Mouse (Mus musculus) forebrain, postnatal 0 days (tissue): ENCODE data around the gene Snai1. TPM values are rescaled to one million over a fixed set of nuclear protein-coding genes. Genes with fewer than 3 reads are reported as not detected.

Source experiments
- ATAC-seq: fragments of 200-750 bp; cut with Nextera tagmentation; 2 replicates; pipeline ENCODE4 v1.8.0; 2017; ENCODE audit warnings: mild to moderate bottlenecking, moderate library complexity
- DNase-seq: peaks from one replicate; pipeline ENCODE4 v3.0.0-alpha.2; 2015
- H3K27ac ChIP-seq: fragments of 300-500 bp; sonication (generic); 2 replicates; pipeline ENCODE4 v1.5.1; 2014; ENCODE audit warnings: low read depth, mild to moderate bottlenecking, antibody characterized with exemption, low read length, moderate library complexity, mixed read lengths
- H3K27me3 ChIP-seq: fragments of 300-500 bp; sonication (generic); 2 replicates; pipeline ENCODE4 v1.6.1; 2014; ENCODE audit warnings: mild to moderate bottlenecking, low read length, mixed read lengths; ENCODE audit not compliant: insufficient read depth
- H3K36me3 ChIP-seq: fragments of 300-500 bp; sonication (generic); 2 replicates; pipeline ENCODE4 v1.6.1; 2014; ENCODE audit warnings: mild to moderate bottlenecking, moderate library complexity; ENCODE audit not compliant: insufficient read depth
- H3K4me1 ChIP-seq: fragments of 300-500 bp; sonication (generic); 2 replicates; pipeline ENCODE4 v1.6.1; 2014; ENCODE audit warnings: antibody characterized with exemption; ENCODE audit not compliant: insufficient read depth
- H3K4me2 ChIP-seq: fragments of 300-500 bp; sonication (generic); 2 replicates; pipeline ENCODE4 v1.6.1; 2014; ENCODE audit warnings: low read depth, mild to moderate bottlenecking, moderate library complexity
- H3K4me3 ChIP-seq: fragments of 300-500 bp; sonication (generic); 2 replicates; pipeline ENCODE4 v1.5.1; 2014; ENCODE audit warnings: low read depth, low read length, mixed read lengths
- H3K9ac ChIP-seq: fragments of 300-500 bp; sonication (generic); 2 replicates; pipeline ENCODE4 v1.6.1; 2014; ENCODE audit warnings: mild to moderate bottlenecking
- H3K9me3 ChIP-seq: fragments of 300-500 bp; sonication (generic); 2 replicates; pipeline ENCODE4 v1.6.1; 2016; ENCODE audit warnings: low read length
- CTCF ChIP-seq: sonication (generic); IDR thresholded peaks from 2 replicates; pipeline ENCODE4 v1.5.1; 2016; ENCODE audit warnings: antibody characterized with exemption, control low read depth, low read depth
- WGBS: fragments of 180-500 bp; shearing (Covaris S2); extraction: QIAGEN DNeasy Blood & Tissue Kit; methylation state at CpG from one replicate; pipeline ENCODE4 v1.1.7; 2014; 5-methylcytosine and 5-hydroxymethylcytosine counted together
- polyA plus RNA-seq: library from polyadenylated mRNA; unstranded; fragments of >200 nt; fragmentation: Nextera tagmentation; extraction: Ambion mirVana; gene quantifications from 2 replicates; pipeline ENCODE4 v1.2.1, GENCODE M21; 2015
- total RNA-seq: library from RNA; depleted of rRNA; stranded (reverse); fragments of >200 nt; gene quantifications from 2 replicates; pipeline ENCODE4 v1.2.3, GENCODE M21; 2014; rRNA removed

Snai1 gene
- total and polyA plus RNA-seq, 2 experiments from 2014 or later = 1.4 to 4.4 TPM

- no peaks in the 10 kb centered on the region for H3K36me3 ChIP-seq
- 51% methylated on average over 10 of the region's 10 CpGs for WGBS
- no peaks in the 10 kb centered on the region for H3K4me1 ChIP-seq
- H3K4me2 ChIP-seq = no peak overlapping the region
- no peaks in the 10 kb centered on the region for H3K9me3 ChIP-seq
- no peak for TF ChIP-seq CTCF
- H3K4me3 ChIP-seq = no peak overlapping the region
- ATAC-seq (no peak), DNase-seq (no peak)
- no peak overlapping the region for H3K9ac ChIP-seq
- no peaks in the 10 kb centered on the region for H3K27me3 ChIP-seq
- no peak overlapping the region for H3K27ac ChIP-seq
Observed at GRCm38 (mm10) chr2:167583161-167583952, 45.4 kb downstream of the Snai1 start.

DNA sequence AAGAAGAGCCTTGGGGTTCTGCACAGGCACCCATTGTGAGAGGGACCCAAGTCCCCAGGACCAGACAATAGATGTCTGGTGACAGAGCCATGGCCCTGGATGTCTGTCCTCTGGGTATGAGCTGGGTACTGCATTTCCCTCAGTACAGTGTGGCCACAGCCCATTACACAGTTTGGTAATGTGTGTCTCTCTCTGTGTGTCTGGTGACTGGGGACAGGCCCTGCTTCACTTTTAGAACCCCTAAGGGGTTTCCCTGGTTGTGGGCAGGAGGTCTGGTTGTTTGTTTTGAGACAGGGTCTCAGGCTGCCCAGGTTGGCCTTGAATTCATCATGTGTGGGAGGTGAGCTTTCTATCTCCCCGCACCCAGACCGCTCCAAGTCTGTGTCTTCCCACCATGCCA is 47.3 kb downstream of the Snai1 start:
- H3K4me2 ChIP-seq = no peak overlapping the region
- WGBS = 88% methylated on average over 2 of the region's 2 CpGs
- no peaks in the 10 kb centered on the region for H3K36me3 ChIP-seq
- no peaks in the 10 kb centered on the region for H3K4me1 ChIP-seq
- no peaks in the 10 kb centered on the region for H3K9me3 ChIP-seq
- H3K4me3 ChIP-seq = no peak overlapping the region
- no peaks in the 10 kb centered on the region; the same call in 1 of the 2 replicates for H3K27me3 ChIP-seq
- H3K27ac ChIP-seq = no peak overlapping the region
- no peak for ATAC-seq
- DNase-seq = no peak
- H3K9ac ChIP-seq = no peak overlapping the region
- no peak for TF ChIP-seq CTCF

GRCm38 (mm10) chr2:167586041-167586440 is 48.0 kb downstream of the Snai1 start:
- DNase-seq (no peak), ATAC-seq (no peak)
- no peak overlapping the region for H3K27ac ChIP-seq
- H3K27me3 ChIP-seq = no peaks in the 10 kb centered on the region; the same call in 1 of the 2 replicates
- 35% methylated on average over 8 of the region's 8 CpGs for WGBS
- TF ChIP-seq CTCF = no peak
- no peak overlapping the region for H3K9ac ChIP-seq
- H3K4me3 ChIP-seq = no peak overlapping the region
- no peaks in the 10 kb centered on the region for H3K9me3 ChIP-seq
- no peaks in the 10 kb centered on the region for H3K4me1 ChIP-seq
- no peaks in the 10 kb centered on the region for H3K36me3 ChIP-seq
- no peak overlapping the region for H3K4me2 ChIP-seq

GRCm38 (mm10) chr2:167586976-167587375 is 49.0 kb downstream of the Snai1 start:
- Histone ChIP-seq H3K4me3 (no peak overlapping the region), H3K27ac (no peak overlapping the region), H3K27me3 (no peaks in the 10 kb centered on the region; the same call in 1 of the 2 replicates), H3K9ac (no peak overlapping the region), H3K36me3 (no peaks in the 10 kb centered on the region), H3K4me2 (no peak overlapping the region), H3K9me3 (no peaks in the 10 kb centered on the region), H3K4me1 (no peaks in the 10 kb centered on the region)
- WGBS = 36% methylated on average over 9 of the region's 9 CpGs
- TF ChIP-seq CTCF = no peak
- DNase-seq (no peak), ATAC-seq (no peak)

DNA sequence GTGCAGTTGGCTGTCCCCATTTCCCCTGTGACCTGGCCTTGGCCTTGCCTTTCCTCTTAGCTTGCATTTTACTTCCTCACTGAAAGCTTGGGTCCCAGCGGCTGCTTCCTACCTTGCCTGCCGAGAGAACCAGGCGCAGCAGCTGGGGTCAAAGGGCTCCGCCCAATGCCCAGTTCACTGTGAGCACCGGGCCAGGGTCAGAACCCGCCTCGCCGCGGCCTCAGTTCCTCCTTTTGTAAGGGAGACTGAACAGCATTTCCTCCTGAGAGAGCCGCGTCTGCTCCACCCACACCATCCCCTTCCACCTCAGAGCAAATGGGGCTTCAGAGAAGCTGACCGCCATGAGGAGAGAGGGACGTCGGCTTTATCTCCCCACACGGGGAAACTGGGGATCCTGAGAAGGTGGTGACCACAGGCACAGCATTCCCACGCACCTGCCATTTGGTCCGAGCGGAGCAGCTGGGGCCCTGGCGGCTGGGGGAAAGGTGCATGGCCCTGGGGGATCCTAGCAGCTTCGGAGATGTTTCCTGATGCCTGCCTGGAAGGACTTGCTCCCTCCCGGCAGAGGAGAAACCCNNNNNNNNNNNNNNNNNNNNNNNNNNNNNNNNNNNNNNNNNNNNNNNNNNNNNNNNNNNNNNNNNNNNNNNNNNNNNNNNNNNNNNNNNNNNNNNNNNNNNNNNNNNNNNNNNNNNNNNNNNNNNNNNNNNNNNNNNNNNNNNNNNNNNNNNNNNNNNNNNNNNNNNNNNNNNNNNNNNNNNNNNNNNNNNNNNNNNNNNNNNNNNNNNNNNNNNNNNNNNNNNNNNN is 51.0 kb downstream of the Snai1 start:
- Histone ChIP-seq H3K27me3 (no peaks in the 10 kb centered on the region; the same call in 1 of the 2 replicates), H3K27ac (no peak overlapping the region), H3K4me1 (no peaks in the 10 kb centered on the region), H3K36me3 (no peaks in the 10 kb centered on the region), H3K9ac (no peak overlapping the region), H3K4me2 (no peak overlapping the region), H3K9me3 (no peaks in the 10 kb centered on the region), H3K4me3 (no peak overlapping the region)
- 16% methylated on average over 21 of the region's 21 CpGs for WGBS
- ATAC-seq (no peak), DNase-seq (no peak)
- TF ChIP-seq CTCF = no peak

Other genes starting within 250 kb of the Snai1 start
- 57.4 and 60.7 TPM in 2 replicates for gene B4galt5, start 189.0 kb upstream of the Snai1 start, total RNA-seq
- gene B4galt5, start 189.0 kb upstream of the Snai1 start, polyA plus RNA-seq = 21.1 and 27.4 TPM in 2 replicates
- gene Slc9a8, start 116.5 kb upstream of the Snai1 start, total RNA-seq = 23.5 and 38.4 TPM in 2 replicates
- 10.9 and 18.0 TPM in 2 replicates for gene Slc9a8, start 116.5 kb upstream of the Snai1 start, polyA plus RNA-seq
- gene Rnf114, start 45.5 kb upstream of the Snai1 start, total RNA-seq = 66.1 and 79.5 TPM in 2 replicates
- gene Rnf114, start 45.5 kb upstream of the Snai1 start, polyA plus RNA-seq = 84.5 and 88.6 TPM in 2 replicates
- gene Spata2, start 45.3 kb upstream of the Snai1 start, total RNA-seq = 26.9 and 28.9 TPM in 2 replicates
- 31.8 and 36.6 TPM in 2 replicates for gene Spata2, start 45.3 kb upstream of the Snai1 start, polyA plus RNA-seq
- gene Ube2v1, start 93.9 kb downstream of the Snai1 start, total RNA-seq = 161 TPM in 2 replicates
- 328 and 369 TPM in 2 replicates for gene Ube2v1, start 93.9 kb downstream of the Snai1 start, polyA plus RNA-seq
- not detected in 2 replicates for gene Gm20431, start 123.3 kb downstream of the Snai1 start, total RNA-seq
- gene Gm20431, start 123.3 kb downstream of the Snai1 start, polyA plus RNA-seq = 7.5 and 9.7 TPM in 2 replicates
- 4.2 and 5.7 TPM in 2 replicates for gene Cebpb, start 150.7 kb downstream of the Snai1 start, total RNA-seq
- 4.3 and 4.5 TPM in 2 replicates for gene Cebpb, start 150.7 kb downstream of the Snai1 start, polyA plus RNA-seq
- gene Tmem189, start 151.6 kb downstream of the Snai1 start, total RNA-seq = 37.7 and 39.5 TPM in 2 replicates
- gene Tmem189, start 151.6 kb downstream of the Snai1 start, polyA plus RNA-seq = 33.7 and 38.4 TPM in 2 replicates